Mouse (Mus musculus) bone marrow macrophage, adult 2 months (primary cell): ENCODE data around the gene Kcmf1.

ENCODE experiments used
- CTCF ChIP-seq: IDR thresholded peaks from 2 replicates; pipeline ENCODE4 v1.5.1; 2012; ENCODE audit warnings: low read depth, mild to moderate bottlenecking, low read length, moderate library complexity
- POLR2A ChIP-seq: IDR thresholded peaks from 2 replicates; pipeline ENCODE4 v1.6.1; 2012; ENCODE audit warnings: mild to moderate bottlenecking, low read depth, low read length, borderline replicate concordance

DNA sequence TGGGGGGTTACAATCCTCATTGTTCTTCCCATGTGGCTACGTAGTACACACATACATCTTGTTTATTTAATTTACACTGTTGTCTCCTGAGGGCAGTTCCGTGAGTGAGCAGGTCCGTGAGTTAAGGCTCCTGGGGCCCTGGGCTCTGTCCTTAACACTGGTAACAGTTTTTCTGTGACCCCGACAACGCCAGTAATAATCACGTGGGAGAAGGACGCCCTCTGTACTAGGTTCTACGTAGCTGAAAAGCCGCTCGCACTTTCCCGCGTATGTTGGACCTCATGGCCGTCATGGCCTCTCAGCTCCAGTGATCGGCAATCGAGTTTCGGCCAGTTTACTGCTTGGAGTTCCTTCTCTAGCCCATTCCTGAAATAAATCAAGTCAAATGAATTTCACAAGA is 104.3 kb downstream of the Kcmf1 start:
- TF ChIP-seq CTCF, result no peak
- TF ChIP-seq POLR2A, result no peak
